Mouse (Mus musculus) heart, adult 9 months (tissue): ENCODE measurements at regions not wholly inside any gene's neighbourhood (a gene's known extent, or its start where the extent isn't known, plus 50 kb on each side); places are given as distances from the start of the nearest gene placed in this dataset.

ENCODE experiments used
- DNase-seq, 2 experiments: peaks; one replicate each; pipeline ENCODE4 v3.0.0; 2022; ENCODE audit warnings: low spot score in 2 of 2

DNA sequence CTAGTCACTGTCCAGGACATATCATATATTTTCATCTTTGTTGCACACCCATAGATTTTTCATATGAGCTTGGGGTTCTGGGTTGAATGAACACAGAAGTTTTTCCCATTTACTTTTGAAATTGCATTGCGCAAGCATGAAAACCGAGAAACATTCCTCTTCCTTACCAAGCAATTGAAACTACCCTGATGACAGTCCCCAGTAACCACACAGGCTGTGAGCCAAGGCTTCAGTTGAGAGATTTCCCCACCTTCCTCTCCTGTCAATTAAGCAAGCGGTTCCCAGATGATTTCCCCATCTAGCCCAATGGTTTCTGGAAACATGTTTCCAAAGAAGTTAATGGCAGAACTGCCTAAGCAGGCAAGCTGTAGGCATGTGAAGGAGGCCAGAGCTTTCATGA is 81.8 kb upstream of the Inhba start:
- no peak for DNase-seq

DNA sequence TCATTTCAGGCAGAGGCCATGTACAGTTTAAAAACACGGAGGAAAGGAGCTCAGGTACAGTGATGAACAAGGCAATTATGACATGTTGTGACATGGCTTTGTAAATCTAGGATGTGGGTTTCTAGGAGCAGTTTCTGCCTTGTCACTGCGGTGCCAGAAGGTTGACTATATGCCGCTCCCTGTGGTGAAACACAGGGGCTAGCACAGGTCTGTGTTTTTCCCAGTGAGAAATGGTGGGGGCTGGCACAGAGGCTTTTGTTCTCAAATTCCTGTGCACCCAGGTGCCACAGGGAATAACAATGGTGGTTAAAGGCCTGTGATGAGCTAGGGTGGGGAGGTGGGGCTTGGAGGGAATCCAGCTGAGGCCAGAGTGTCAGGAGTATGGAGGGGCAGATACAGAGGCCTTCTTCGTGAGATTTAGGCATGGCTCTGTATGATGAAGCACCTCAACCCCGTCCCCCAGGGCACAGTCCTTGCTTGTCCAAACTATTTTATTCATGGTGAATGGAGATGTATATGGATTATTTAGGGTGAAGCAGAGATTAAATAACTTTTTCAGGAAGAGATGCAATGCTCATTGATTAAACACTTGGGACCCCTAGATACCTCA is 80.0 kb upstream of the Inhba start:
- DNase-seq, result no peak

DNA sequence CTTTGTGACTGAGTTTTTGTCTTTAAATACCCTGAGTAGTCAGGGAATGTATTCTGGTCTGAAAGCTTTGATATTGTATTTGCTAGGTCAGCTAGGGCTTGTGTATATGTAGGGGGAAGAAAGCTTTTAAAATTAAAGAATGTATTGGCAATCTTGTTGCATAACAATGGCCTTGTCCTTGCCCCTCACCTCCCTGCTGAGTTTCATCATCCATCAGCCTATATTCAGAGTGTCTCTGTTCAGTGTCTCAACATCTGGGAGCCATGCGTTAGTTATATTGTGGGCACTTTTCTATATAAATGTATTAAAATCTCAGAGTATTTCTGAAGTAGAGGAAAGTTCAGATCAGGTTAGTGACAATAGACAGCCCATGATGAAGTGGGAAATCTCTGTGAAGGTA is 76.0 kb upstream of the Inhba start:
- DNase-seq, result no peak

GRCm38 (mm10) chr13:15936109-15936508 is 75.5 kb upstream of the Inhba start:
- DNase-seq, result no peak

DNA sequence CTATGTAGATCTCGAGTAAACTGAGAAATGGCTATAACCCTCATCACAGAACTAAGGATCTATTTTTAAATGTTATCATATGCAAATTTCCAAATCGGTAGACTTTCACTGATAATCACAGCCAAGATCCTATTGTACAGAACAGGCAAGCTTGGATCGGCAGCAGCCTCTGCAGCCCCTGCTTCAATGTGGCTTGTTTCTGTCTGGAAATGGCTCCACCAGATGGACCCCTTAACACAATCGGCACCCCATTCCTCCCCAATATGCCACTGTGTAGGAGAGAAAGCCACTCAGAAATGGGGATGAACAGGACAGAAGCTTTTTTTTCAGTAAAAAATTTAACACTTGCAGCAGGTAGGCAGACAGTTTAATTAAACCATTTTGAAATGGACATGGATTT is 61.5 kb upstream of the Inhba start:
- DNase-seq, result no peak

DNA sequence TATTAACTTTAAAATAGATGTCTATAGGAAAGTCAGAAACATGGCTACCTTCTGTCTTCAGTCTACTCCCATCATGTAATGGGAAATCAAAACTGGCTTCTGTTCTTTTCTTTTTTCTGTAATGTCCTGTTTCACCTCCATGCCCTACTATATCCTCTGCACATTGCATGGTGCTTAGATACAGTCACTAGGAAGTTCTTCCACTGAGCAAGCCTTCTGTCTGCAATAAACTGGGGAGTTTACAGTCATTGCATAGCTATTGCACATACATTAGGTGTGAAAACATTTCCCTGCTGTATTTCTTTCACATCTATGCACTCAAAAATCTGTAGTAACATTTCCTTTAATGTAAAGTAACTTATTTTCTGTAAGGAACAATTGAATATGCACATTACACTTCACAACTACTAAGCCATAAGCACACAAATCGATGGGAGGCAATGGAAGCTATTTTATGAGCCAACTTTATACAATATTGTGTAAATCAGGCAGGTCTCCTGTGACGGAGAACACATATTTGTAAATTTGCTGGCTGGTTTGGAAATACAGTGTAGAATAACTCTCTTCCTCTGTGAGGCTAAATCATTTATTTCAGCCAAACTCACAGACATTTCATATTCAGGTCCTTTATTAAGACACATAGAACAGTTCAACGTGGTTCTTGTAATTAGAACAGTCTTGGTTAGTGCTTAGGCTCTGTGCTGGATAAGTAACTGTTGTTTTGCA is 60.6 kb upstream of the Inhba start:
- DNase-seq, result no peak
